Mouse (Mus musculus): ENCODE results near the gene Klf15.

Gene Klf15

DNA sequence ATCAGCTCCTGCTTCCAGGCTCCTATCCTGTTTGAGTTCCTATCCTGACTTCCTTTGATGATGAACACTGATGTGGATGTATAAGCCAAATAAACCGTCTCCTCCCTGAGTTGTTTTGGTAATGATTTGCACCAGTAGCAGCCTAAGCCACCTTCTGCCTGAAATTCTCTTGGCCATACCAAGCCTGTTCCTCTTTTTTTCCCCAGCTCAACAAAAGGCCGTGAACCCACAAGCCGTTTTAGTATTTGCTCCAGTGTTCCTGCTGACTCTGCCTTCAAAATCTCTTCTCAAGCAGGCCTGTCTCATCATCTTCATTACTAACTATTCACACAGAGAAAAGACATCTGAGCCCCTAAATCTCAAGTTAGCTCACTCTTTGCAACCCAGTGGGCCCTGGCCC, 31.8 kb downstream of the Klf15 start:
- no peak for DNase-seq (ENCODE audit: low spot score)

DNA sequence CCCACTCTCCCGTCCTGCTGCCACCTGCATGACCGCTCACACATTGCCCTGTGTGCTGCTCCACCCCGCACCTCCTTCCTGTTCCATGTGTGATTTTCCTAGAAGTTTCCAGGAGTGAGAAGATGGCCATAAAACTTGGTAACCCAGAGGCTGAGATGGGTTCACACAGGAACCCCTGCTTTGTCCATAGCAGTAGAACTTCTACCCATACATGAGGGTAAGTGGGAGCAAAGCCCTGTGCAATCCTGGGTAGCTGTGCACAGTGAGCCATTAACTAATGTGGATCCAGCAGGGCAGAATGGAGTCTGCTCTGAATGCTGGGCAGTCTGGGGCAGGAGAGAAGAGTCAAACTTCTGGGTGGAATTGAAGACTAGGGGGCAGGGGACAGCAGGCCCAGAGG, 32.2 kb downstream of the Klf15 start:
- DNase-seq (ENCODE audit: low spot score) = no peak

DNA sequence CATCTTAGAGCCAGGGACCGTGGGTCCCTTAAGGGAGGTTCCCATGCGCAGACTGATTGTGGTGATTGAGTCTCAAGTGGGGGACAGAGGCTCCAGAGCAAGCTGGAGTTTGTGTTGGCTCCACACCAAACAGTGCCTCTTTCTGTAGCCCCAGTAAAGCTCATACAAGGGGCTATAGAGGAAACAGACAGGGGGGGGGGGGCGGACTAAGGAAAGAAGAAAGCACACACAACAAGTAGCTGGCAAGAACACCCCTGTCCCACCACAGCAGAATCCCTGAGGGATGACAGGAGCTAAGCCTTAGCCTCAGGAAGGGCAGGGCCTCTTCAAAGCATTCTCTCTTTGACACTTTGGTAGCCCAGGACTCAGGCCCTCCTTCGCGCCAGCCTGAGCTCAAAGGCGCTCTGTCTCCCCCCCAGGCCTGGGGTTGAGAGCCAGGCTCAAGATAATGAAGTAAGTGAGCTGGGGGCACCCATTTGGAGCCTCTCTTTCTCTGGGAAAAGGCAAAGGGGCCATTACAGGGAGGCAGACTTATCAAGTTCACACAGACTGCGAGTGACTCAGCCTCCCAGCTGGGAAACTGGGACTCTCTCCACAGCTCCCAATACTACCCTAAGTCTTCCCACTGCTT, 33.0 kb downstream of the Klf15 start:
- peak; percentile 30 for DNase-seq (ENCODE audit: low spot score)

DNA sequence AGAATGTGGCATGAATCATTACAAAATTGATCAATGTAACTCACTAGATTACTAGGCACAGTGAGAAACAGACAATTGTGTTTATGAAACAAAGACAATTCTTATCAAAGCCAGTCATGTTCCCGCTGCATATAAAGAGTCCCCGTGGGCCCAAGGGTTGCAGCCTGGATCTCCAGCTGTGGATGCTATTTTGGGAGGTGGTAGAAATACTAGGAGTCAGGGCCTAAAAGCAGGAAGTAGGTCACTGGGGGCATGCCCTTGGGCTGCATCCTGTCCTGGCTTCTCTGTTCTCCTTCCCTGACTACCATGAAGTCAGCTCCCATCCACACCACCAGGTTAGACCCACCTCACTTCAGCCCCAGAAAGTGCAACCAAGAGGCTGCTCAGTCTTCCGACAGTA, 33.8 kb downstream of the Klf15 start:
- DNase-seq (ENCODE audit: low spot score) = no peak

DNA sequence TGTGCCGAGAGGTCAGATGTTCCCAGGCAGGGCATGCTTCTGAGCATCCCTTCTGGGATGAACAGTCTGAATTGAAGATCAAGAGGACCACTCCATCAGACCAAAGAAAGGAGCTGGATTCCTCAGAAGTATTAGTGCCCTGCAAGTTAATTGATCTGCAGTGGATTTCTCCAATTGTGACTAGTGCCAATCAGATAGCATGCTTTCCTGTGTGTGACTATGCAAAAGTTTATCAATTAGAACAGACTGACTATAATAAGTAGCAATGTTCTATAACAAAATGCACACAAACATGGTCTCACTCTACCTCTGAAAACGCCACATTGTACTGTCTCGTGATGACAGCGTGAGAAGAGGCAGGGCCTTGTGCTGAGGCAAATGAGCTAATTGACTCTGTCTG, 37.1 kb downstream of the Klf15 start:
- no peak for DNase-seq (ENCODE audit: low spot score)

DNA sequence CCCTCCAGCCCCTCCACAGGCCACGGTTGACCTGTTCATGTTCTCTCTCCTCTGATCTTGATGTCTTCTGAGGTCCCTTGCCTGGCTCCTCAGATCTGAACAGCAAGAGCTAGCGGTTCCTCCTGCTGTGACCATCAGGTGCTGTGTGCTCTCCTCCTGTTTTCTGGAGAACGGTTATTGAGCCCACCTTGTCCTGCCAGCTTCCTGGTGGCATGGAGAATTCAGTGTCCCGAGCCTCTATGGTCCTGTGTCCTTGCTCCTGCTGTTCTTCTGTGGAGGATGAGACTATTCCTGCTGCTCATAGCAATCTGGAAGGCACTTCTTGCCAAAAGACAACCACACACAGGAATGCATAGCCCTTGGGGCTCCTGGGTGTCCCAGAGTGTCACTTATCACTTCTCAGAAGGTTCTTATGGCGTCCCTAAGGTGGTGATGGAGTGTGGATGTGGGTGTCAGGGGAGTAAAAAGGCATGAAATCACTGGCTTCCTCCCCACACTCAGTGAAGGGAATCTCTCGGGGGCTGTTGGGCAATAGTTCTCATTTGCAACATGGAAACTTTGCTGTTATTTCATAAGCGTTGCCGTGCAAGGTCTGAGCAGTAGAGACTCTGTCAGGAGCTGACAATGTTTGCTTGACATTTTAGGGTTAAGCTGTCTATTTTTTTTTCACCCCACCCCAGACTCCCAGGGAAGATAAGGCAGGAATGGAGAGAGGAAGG, 39.0 kb downstream of the Klf15 start:
- no peak for DNase-seq (ENCODE audit: low spot score)

DNA sequence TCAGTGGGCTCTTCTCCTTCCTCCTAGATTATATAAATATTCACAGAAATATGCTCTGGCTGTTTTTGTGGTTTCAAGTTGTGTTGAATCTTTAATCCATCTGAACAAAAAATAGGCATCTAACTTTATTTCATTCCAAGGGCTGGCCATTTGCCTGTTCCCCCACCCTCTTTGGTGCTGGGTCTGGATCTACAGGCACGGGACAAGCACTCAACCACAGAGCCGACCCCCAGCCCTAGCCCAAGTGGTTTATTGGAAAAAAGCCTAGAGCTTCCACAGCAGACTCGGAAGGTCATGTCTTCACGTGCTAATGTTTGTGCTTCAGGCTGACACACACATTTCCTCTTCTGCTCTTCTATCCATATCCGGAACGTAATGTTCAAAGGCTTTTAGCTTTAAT, 43.5 kb downstream of the Klf15 start:
- no peak for DNase-seq (ENCODE audit: low spot score)

DNA sequence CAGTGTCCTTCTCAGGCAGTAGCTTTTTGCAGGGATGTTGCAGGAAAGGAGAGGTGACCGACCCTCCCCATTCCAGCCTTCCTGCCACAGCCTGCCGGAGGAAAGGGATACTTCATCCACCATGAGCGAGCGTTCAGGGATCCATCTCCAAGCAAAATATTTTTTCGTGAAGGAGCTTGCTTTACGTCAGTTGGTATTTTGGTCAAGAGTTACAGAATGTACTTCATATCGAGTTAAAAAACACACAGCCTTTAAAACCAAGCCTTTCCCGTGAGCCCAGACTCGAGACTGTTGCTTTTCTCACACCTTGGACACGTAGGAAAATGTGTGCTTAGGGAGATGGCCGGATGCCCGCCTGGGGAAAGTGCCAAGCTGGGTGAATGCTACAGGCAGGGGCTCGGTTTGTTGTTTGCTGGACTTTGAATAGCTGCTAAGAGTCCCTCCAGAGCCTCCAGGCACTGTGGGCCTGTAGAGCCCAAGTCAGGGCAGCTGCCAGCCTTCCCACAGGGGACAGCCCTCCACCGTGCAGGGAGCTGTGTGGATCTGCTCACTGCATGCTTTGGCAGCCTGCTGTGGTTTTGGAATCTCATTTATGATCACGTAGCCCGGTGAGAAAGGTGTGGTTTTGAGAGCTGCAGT, 44.4 kb downstream of the Klf15 start:
- DNase-seq (ENCODE audit: low spot score) = no peak

DNA sequence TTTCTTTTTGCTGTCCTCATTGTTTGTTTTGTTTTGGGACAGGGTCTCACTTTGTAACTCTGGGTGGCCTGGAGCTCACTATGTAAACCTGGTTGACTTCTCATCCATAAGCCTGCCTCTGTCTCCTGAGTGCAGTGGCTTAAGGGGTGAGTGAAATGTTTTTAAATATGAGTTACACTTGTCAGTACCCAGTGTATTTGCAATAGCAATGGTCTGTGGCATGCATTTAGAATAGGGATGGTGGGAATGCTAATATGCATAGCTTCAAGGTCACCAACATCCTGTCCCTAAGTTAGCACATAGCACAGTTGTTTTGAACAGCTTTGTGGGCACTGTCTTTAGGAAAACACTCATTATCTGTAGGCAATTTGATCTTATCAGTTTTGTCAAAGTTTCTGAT, 45.1 kb downstream of the Klf15 start:
- no peak for DNase-seq (ENCODE audit: low spot score)

DNA sequence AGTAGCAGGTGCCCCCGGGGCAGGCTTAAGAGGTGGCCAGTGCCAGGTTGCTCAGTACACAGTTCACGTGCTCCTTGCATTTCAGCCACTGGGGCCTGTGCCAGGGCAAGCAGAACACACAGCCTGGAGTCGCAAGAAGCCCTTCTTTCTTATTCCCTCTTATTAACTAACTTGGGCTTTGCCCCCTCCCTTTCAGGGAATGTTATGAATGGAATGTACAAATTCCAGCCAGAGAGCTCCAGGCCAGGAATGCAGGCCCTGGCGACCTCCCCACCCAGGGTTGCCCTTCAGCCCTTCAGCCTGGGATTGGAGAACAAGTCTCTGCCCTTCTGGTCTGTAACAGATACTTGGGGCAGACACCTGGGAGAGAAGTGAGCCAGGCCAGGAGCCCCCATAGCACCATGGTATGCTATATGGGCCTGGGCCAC, 45.8 kb downstream of the Klf15 start:
- DNase-seq (ENCODE audit: low spot score) = peak; percentile 65

DNA sequence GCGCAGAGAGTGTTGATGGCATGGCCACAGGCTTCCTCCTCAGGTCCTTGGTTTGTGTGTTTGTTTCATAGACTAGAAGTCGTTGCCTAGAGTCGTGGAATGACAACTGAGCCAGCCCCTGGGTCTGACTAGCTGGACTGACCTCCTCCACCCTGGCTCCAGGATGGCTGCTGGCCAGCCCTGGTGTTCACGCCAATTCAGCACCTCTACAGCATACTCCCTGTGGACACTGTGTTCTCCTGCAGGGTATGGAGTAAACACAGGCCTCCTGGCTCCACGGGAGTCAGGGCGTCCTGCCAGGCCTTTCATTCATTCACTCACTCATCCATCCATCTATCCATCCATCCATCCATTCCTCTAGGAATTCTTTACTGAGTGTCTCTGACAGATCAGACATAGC, 46.7 kb downstream of the Klf15 start:
- DNase-seq (ENCODE audit: low spot score) = no peak

DNA sequence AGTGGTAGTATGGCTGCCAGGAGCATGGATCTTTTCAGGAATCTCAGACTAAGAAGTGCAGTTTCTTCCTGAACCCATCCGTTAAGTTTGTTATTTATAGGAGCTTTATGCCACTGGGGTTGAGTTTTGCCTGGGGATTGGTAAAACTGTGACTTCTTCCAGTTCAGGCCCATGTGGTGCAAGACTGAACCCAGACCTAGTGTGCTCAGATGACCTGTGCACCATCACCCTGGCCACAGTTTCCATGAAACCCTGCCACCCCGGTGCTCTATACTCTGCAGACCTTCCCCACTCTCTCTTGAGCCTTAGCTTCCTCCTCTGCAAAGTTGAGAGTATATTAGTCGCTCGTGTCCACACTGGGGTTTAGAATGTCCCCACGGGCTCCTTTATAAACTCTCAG, 50.0 kb downstream of the Klf15 start:
- DNase-seq (ENCODE audit: low spot score) = no peak

DNA sequence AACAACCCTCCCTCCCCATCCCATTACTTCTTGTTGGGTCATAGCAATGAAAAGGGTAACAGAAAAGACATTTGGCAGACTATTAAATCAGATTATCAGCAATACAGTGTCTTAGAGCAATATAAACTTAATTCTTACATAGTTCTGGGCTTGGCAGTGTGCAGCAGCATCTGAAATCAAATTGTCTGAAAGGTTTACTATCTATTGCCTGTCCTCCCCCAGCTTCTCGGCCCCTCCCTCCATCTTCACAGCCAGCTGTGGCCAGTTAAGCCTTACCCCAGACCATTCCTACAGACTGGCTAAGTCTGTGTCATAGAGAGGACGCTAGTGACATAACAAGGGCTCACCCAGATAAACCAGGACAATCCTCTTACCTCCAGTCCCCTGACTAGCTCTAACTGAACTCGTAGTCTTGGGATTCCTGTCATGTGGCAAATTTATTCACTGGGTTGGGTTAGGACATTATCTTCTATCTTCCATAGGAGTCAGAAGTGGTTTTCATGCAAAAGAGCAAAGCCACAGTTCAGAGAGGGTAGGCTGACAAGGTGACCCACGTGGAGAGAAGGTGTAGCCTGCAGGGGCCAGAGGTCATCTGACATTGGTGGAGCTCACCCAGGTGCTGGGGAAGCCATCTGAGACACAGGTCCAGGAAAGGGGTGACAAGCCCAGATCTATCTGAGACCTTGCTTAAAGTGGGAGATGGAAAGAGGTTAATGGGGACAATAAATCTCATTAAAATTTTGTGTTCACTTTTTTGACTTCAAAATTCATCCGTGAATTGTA, 50.9 kb downstream of the Klf15 start:
- DNase-seq (ENCODE audit: low spot score) = no peak

DNA sequence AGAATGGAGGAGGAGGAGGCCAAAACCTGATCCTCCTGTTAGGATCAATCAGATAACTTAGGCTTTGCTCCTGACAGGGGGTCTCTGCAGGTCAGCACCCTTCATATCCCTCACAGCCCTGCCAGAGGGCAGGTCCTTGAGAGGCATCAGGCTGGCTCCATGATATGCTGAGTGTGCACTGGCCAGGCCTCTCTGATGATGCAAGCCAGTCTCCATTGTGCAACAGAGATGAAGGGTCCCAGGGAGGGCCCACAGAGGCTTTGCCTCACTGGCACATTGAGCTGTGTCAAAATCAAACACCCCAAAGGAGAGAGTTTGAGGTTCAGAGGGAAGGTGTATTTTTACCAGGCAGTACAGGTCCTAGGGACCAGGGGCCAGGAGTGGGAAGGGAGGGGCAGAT, 52.0 kb downstream of the Klf15 start:
- DNase-seq (ENCODE audit: low spot score) = no peak

DNA sequence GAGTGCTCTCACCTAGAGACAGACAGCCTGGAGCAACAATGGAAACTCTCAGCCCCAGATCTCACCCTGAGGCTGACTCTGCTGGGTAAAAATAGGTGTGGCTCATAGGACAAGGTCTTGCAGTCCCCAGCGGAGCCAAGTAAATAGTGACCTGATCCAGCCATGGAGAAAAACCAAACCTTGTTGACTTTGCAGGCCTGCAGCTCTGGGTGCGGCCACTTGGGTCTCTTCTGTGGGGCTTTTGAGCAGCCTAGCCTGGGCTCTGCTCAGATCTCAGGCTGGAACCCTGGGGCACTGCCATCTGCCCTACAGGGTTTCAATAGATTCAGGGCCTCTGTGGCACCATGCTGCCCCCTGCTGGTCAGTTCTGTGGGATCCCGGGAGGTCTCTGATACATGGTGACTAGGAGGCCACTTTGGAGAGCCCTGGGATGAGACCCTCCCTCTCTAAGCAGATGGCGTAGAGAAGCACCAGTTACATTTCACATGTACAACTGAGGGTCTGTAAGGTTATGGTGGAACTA, 52.6 kb downstream of the Klf15 start:
- peak; percentile 83 for DNase-seq (ENCODE audit: low spot score)

DNA sequence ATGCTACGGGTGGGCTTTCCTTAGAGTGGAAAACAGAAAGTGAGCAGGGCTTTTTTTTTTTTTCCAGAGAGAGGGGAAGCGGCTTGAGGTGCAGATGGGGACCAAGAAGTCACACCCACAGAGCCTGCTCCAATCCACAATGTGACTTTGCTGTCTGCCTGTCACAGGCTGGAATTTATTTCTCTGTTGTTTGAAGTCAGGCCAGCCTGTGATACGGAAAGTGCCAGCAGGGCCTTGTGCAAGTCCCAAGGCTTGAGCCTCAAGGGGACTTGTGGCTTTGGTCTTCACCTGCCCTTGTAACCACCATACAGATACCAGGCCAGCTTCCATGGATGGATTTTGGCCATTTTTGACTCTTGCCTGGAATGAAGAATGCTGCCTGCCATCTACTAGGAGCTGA, 56.5 kb downstream of the Klf15 start:
- DNase-seq (ENCODE audit: low spot score) = no peak

DNA sequence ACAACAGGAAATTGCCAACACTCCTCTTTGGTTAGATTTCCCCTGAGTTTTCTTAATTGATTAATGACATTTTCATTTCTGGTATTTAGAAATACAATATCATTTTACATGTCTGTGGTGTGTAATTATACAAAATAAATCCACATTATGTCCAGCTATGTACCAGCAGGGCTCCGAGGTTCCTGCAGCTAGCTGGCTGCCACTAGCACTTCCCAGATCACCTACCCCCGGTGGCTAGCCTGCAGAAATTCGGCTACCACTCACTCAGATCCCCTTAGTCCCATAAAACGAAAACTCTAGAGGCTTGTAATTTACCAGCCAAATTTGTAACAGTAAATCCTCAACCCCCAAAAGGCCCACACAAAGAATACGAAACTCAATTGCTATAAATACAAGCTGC, 57.0 kb downstream of the Klf15 start:
- no peak for DNase-seq (ENCODE audit: low spot score)

All from embryo, embryonic 10 days (tissue).